Mouse (Mus musculus) olfactory bulb, adult 2 months (tissue): Measurements from ENCODE around the gene Dtx1.

Experiments
- CTCF ChIP-seq: fragments of 200-500 bp; IDR thresholded peaks from 2 replicates; pipeline ENCODE4 v1.5.1; 2012; ENCODE audit warnings: low read depth, mild to moderate bottlenecking, low read length, moderate library complexity; ENCODE audit not compliant: insufficient read depth
- POLR2A ChIP-seq: fragments of 200-500 bp; IDR thresholded peaks from 2 replicates; pipeline ENCODE4 v1.6.1; 2012; ENCODE audit warnings: mild to moderate bottlenecking, low read depth, low read length, moderate library complexity; ENCODE audit not compliant: insufficient read depth

DNA sequence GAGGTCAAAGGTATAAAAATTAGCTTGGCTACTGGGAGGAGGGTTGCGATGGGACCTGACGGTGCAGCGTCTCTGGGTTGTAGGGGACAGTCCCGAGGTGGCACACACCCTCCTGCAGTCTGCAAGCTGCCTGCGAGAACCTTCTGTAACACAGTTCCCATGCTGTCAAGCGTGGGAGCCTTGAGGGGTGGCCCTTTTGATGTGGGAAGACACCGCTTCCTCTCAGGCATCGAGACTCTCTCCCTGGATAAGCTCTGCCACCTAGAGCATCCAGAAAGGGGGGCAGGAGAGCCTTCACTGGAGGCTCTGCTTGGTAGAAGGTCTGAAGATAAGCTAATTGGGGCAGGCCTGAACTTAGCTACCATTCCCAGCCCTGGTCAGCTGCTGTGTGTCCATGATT is 26.0 kb downstream of the Dtx1 start:
- TF ChIP-seq POLR2A (no peak), CTCF (no peak)
